Mouse (Mus musculus) heart, postnatal 0 days (tissue): Measurements from ENCODE around the gene Bola1.
"Not testable (repeated sequence)": the region's sequence is repeated elsewhere in the genome, so short reads cannot be mapped to it uniquely, and the experiment has no call there.

Source experiments
- CTCF ChIP-seq: IDR thresholded peaks from 2 replicates; pipeline ENCODE4 v1.5.1; 2016; ENCODE audit warnings: antibody characterized with exemption, control low read depth, low read depth
- EP300 ChIP-seq: IDR thresholded peaks from 2 replicates; pipeline ENCODE4 v1.6.1; 2016; ENCODE audit warnings: antibody characterized with exemption, low read depth

GRCm38 (mm10) chr3:96238954-96239793 is 19.7 kb upstream of the Bola1 start, which contains the start of gene Hist2h3c2:
- not testable (repeated sequence) for TF ChIP-seq CTCF, EP300
